Mouse (Mus musculus) gastrocnemius, postnatal 25 days (tissue): ENCODE data around the gene Prc1. TPM values are rescaled to one million over a fixed set of nuclear protein-coding genes. Genes with fewer than 3 reads are reported as not detected.

ENCODE experiments used
- DNase-seq: peaks from one replicate; pipeline ENCODE4 v3.0.0; 2022
- long read RNA-seq, 2 experiments: library from polyadenylated mRNA; stranded (forward); transcript quantifications; one replicate each; pipeline ENCODE4 v2.0.0; 2021
- total RNA-seq, 2 experiments: library from RNA; stranded (reverse); gene quantifications; 1 replicate in 1 of 2; 2 replicates in 1 of 2; pipeline ENCODE4 v1.2.3; 2021

Gene Prc1
- total RNA-seq: 1 to 10 TPM; 2.4 to 2.9 TPM
- long read RNA-seq, experiment 1, partial matches to known transcripts: 0 of 2 reads
- long read RNA-seq, experiment 1, other reads (novel, unspliced or antisense): 1 of 2 reads
- long read RNA-seq, experiment 2: 0 reads

DNA sequence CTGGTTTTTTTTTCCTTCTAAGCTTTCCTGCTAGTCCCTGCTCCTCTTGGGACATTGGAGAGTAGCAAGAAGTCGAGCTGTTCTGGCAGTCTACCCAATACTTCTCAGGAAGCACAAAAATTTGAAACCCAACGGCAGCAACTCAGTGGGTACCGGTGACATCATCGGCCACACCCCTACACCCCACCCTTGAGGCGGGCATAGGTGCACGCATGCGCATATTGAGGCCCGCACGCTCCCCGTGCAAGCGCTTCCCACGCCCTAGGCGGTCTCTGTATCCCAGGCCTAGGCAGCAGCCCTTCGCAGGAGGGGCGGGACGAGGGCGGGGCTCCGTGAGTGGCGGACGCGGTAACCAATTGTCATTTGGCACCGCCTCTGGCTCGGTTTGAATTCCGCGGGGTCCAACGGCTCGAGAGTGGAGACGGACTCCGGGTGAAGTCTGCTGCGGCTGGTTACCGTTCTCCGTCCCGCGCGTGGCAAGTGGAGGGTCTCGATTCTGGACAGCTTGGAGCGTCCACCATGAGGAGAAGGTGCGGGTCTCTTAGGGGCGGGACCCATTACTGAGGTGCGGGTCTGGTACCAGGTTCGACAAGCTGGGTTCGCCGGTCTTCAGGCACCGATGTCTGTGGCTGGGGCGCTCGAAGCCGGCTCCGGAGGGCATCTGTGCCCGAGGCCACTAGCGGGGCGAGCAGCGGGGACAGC, at the start of gene Prc1:
Prc1 (plus strand) TSS at position 389 of the 702 bp plus-strand sequence.
- DNase-seq: peak; percentile 99

DNA sequence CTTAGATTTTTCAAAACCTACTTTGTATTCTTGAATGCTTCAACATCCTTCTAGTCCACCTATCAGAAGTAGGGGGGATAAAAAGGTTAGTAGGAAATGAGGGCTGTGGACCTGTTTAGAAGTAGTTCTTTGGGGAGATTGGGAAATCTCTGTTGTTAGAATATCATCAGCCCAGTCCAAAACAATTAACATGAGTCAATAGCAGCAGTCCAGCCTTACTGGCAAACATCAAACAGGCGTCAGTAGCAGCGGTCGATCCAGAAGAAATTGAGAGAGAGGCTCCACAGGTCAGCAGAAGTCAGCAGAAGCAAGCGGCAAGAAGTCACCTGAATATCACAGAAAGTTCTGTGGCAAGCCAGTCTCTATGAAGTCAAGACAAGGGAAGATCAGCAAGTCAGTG, 49.4 kb upstream of the Prc1 start:
- DNase-seq: no peak

DNA sequence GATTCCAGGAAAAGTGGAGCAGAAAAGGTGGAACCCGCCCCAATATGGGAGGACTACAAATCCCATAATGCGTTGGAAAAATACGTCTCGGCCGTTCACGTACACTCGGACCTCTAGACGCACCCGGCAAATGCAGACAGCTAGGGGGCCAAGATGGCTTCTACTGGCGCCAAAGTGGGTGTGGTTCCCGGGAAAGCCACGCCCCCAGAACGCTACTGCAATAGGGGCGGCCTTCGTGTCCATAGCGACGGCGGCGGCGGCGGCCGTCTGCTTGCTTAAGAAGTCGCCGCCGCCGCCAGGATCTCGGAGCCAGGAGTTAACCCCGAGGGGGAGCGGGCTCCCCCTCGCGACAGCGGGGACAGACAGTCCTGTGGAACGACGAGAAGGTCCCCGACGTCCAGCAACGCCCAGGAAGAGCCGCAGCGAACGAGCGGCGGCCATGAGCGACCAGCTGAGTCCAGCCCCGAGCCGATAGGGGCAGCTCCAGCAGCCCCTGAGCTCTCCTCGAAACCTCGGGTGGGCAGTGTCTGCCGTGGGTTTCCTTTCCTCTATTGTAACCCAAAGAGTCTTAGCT, 48.0 kb upstream of the Prc1 start, which contains the start of gene Ttll13:
Ttll13 (plus strand) TSS at position 229 of the 574 bp plus-strand sequence.
- DNase-seq: peak; percentile 96

DNA sequence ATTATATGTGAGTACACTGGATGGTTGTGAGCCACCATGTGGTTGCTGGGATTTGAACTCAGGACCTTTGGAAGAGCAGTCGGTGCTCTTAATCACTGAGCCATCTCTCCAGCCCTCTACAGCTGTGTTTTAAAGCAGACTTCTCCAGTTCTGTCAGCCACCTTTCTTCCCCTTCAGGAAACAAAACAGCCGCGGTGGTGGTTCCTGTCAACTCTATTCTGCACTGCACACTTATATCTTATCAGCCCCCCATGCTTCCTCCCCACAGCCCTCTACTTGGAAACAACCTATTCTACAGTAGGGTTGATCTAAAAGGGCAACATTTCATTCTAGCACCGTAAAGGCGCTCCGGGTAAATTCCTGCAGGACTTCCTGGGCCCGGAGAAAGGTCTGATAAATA, 47.4 kb upstream of the Prc1 start:
- no peak for DNase-seq

DNA sequence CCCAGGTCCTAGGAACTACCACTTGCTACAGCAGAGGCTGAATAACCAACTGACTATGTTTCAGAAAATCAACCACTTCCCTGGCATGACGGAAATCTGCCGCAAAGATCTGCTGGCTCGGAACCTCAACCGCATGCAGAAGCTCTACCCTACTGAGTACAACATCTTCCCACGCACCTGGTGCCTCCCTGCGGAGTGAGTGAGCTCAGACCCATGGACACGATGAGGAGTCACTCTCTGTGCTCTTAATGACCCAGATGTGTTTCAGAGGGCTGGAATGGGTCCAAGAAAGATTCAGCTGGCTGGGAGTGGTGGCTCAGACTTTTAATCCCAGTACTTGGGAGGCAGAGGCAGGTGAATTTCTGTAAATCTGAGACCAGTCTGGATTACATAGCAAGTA, 41.8 kb upstream of the Prc1 start:
- DNase-seq: no peak

DNA sequence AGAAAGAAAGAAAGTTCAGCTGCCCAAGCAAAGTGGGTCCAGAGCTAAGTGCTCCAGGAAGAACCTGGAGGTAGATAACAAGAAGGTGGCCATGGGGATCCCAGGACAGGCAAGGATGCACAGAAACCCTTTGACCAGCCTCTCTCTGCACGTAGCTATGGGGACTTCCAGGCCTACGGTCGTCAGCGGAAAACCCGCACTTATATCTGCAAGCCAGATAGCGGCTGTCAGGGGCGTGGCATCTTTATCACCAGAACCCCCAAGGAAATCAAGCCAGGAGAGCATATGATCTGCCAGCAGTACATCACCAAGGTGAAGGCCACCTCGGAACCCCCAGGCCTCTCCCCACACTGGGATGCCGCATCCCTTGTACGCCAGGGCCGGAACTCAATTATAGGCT, 41.4 kb upstream of the Prc1 start:
- DNase-seq: no peak

DNA sequence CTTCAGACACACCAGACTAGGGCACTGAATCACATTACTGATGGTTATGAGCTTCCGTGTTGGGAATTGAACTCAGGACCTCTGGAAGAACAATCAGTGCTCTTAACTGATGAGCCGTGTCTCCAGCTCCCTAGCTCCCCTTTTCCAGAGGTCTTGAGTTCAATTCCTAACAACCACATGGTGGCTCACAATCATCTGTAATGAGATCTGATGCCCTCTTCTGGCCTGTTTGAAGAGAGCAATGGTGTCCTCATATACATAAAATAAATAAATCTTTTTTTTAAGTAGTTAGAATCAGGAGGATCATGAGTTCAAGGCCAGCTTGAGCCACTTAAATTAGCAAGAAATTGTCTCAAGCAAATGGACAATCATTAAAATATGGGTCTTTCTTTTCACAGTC, 38.3 kb upstream of the Prc1 start:
- DNase-seq: no peak

DNA sequence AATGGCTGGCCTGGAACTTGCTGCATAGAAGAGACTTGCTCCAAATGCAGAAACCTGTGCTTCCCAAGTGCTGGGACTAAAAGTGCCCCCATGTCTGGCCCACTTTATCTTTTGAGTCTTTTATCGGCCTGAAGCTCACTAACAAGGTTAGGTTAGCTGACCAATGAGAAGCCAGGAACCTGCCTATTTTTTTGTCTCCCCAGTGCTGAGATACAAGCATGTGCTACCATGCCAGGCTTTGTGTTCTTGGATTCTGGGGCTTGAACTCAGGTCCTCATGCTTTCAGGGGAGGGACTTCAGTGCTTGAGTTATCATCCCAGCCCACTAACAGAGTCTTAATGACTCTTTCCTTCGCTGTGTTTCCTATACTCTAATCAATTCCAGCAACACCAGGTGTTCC, 36.5 kb upstream of the Prc1 start:
- DNase-seq: no peak

DNA sequence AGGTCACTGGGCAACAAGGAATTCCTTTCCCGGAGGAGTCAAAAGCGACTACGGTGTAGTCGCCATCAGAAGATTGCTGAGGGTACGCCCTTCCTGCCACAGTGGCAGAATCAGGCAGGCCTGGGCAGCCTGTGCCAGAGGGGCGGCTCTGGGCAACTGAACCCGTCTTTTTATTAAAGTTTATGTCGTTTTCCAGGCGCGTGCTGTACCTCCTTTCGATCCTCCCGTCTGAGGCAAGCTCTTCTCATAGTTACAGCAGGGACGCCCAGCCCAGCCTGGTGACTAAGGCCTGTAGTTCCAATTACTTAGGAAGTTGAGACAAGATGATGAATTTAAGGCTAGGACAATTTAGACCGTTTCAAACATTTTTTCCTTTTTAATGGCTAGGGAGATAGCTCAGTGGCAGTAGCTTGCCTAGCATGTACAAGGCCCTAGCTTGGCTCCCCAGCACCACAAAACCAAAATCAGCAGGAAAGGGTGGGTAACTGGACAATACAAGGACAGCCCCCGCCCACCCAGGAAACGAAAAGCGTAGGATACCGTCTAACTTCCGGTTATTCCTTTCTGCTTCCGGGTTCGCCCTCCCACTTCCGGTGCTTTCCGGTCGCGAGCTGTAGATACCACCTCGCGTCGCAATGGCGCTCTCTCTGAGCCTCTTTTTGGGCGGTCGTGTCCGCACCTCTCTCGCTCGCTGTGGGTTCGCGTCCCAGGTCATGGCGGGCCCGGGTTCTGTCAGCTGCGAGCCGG, 33.5 kb upstream of the Prc1 start, which contains the start of gene Ngrn:
Ngrn (plus strand) TSS at position 591 of the 747 bp plus-strand sequence.
- peak; percentile 82 for DNase-seq

DNA sequence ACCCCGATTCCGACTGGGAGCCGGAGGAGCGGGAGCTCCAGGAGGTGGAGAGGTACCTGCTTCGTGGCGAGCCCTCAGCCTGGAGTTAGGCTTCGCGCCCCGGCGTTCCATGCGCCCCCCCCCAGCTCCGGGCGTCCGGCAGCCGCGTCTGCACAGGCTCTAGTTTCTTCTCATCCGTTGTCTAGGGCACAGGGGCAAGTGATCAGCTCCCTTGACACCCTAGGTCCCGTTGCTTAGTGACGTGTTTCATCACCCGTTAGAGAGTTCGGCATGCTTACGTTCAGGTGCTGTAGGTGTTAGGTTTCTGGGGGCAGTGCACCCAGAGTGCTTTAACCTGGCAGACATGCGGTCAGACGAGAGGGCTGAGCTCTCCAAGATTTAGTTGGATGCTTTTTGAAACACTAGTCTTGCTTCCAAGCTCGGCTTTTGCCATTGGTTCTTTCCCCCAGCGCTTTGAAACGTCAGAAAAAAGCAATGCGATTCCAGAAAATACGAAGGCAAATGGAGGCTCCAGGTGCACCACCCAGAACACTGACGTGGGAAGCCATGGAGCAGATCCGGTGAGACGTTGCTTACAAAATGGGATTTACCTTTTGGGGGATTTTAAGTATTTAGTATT, 32.8 kb upstream of the Prc1 start:
- no peak for DNase-seq

DNA sequence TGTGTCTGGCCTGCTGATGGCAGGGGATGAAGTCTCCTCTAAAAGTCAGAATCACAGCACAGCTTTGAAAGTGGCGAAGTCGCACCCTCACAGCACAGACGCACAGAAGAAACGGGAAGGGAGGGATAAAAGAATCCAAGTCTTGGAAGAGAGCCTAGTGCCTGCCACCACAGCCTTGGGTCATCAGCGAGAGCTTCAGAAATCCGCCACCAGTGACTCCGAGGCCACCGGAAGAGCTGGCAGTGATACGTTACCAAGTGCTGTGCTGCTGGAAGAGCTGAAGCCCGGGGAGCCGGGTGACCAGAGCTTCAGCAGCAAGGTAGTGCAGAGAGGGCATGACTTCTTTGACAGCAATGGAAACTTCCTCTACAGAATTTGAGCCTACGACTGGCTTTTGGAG, 29.6 kb upstream of the Prc1 start:
- DNase-seq: no peak

DNA sequence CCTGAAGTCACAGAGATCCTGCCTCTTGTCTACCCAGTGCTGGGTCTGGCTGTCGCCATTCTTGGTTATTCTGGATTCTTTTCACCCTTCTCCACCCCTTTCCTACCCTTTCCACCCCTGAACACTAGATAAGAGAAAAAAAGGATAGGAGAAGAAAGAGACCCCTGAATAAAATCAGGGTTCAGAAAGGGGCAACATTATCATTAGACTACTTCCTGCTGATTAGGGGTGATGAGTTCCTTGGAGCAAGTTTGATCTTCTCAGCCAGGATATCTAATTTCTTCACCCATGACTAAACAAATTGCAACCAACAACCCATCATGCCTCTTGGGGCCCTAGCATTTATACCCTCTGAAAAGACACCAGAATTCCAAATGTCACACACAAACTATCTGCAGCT, 26.5 kb upstream of the Prc1 start:
- no peak for DNase-seq

DNA sequence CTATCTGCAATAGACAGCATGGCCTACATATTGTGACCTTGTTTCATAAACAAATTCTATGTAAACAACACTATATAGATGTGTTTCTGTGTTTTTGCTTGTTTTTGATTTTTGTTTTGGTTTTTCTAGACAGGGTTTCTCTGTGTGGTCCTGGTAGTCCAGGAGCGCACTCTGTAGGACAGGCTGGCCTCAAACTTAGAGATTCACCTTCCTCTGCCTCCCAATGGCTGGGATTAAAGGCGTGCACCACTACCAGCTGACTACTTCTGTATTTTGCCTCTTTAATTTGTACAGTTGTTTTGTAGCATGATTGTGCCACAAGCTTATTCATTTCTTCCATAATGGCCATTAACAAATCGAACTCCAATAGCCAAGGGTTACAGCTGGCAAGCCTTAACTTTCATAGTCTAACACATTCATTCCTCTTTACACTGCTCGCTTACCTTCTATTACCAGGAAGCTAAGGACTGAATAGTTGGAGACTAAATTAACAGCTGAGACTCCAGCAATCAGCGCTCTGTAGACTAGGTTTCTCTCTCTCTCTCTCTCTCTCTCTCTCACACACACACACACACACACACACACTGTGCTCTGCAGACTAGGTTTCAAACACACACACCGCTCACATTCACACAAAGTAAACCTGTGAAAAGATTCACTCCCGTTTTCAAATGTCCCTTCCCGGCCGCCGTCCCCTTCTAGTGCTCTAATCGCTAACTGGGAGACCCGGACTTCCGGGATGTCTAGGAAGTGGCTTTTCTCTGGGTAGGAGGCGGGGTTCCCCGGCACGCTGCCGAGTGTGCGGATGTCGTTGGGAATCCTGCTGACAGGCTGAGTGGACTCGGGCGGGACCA, 25.1 kb upstream of the Prc1 start, which contains the start of gene Vps33b:
Vps33b (plus strand) TSS at position 753 of the 854 bp plus-strand sequence.
- DNase-seq: peak; percentile 90

DNA sequence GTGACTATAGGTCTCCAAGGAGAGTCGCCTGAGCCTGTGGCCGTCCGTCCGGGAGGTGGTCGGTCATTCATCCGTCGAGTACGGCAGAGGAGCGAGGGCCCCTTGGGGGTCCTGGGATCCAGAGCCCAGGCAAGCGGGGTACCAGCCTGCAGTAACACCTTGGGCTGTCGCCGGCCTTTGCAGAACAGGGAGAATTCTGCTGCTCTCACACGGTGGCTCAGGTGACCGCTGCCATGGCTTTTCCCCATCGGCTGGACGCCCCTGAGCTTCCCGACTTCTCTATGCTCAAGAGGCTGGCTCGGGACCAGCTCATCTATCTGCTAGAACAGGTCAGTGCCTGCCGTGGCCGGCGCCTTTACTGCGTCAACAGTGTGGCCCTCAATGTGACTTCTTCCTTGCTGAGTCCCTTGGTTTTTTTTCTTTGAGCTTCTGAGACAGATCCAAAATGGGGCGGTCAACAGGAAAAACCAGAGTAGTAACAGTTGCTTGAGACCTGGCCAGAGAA, 24.4 kb upstream of the Prc1 start:
- no peak for DNase-seq

DNA sequence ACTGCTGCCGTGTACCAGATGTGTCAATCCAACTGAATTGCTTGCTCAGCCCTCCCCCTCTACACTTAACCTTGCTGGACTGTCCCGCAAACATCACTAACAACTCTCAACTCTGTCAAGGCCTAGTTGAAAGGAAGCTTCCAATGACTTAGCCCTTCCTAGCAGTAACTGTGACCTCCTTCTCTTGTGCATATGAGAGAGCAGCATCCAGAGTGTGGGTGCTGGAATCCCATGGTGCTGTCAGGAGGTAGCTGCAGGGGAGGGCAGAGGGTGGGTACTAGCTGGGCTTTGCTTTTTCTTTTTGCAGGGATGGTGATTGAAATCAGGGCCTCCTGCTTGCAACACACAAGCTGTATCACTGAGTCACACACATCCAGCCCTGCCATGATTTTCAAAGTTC, 20.8 kb upstream of the Prc1 start:
- DNase-seq: no peak

DNA sequence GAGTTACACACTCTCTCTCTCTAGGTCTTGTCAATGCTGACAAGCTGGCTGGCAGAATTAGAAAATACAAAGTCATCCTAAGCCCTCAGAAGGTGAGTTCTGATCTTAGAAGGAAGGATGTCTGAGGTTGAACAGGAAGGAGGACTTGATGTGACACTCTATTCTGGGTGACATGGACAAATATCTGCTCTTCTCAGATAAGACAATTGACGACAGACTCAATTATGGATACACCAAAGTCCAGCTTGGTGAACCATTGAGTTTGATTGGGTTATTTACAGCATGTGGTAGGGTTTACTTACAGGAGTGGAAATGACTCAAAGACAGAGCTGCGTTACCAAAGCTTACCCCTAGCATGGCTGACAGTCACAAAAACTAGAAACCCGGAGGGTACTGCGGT, 17.9 kb upstream of the Prc1 start:
- no peak for DNase-seq

DNA sequence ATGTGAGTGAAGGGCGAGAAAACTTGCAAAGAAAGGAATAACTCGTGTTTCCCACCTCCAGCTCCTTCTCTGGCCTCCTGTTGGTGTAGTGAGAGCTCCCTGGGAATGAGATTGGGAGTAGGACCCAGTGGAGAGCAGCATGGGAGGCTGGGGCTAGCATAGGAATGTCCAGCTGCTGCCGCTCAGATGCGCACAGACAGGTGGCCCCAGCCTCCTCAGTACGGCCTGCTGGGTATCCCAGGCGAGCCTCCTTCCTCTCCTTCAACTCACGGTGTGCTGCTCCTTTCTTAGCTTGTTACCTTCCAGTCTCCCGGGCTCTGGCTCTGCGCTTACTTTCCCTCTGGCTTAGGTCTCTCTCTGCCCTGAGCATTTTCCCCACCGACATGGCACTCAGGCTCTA, 14.2 kb upstream of the Prc1 start:
- DNase-seq: no peak

DNA sequence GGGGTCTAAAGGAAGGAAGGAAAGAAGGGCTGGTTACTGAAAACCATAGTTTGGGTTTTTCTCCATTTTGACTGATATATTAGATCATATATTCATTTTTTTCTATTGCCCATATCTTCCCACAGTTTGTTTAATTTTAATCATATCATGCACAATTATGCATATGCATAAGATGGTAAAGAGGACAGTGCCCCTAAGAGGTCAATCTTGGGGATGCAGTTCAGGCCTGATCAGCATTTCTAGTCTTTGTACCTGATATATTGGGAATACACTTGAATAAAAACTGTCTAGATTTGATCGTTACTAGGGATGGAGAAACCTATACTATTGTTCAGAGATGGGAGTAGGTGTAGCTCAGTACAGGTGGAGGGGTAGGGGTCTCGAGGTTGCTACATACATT, 13.3 kb upstream of the Prc1 start:
- no peak for DNase-seq

DNA sequence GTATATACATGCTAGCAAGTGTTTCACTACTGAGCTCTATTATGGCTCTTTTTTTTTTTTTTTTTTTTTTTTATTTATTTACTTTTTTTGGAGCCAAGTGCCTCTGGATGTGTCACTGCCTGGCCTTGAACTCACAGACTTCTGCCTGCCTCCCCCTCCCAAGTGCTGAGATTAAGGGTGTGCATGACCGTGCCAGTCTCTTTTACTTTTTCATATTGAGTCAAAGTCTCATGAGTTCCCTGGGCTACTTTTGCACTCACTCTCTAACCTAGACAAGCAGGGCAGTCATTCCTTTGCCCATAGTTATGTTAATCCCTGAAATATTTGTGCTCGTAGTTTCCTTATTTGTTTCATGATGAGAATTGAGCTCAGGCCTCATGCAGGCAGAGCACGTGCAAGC, 12.6 kb upstream of the Prc1 start:
- DNase-seq: no peak

DNA sequence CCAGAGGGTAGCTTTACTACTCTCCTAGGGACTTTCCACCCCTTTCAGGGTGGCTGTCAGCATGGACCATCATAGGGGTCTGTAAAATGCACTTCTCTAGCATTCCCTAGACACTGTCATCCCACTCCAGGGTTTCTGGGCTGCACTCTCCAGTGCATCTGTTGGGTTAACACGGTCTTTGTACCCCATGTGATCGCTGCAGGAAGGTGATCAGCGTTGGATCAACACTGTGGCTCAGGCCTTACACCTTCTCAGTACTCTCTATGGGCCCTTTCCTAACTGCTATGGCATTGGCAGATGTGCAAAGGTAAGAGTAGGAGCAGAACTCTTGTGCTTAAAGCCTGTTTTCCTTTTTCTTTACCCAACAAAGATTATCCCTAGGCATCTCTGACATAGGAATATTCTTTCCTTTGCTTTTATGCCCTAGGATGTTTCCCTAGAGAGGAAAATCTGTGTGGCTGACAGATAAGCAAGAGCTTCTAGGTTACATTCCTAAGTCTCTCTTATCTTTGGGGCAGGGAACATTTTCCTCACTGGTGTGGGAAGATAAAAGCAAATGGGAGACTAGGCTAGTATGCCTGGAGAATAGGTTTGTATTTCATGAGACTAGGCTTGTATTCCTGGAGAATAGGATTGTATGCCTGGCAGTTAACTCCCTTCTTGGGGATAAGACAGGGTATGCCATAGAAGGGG, 10.9 kb upstream of the Prc1 start:
- no peak for DNase-seq

DNA sequence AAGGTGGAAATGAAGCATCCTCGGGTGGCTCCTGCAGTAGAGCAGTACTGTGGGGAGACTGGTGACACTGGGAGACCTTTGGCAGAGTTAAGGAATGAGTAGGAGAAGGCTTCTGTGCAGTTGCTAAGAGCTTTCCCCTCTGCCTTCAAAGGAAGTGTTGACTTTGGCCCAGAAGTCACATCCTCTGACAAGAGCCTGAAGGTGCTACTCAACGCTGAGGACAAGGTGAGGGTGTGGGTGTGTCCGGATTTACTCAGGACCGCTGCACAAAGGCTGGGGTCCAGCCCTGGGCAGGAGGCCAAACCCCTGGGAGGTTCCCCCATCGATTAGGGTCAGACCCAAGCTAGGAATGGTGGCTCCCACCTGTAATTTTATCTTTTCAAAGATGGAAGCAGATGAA, 9.9 kb upstream of the Prc1 start:
- no peak for DNase-seq
